Mouse (Mus musculus) myocyte (in vitro differentiated cells): Measurements from ENCODE around the gene Polr1a.

Source experiments
- CEBPB ChIP-seq: IDR thresholded peaks from 2 replicates; pipeline ENCODE4 v1.6.1; 2011; ENCODE audit warnings: mild to moderate bottlenecking, moderate library complexity; ENCODE audit not compliant: poor library complexity, insufficient read depth, severe bottlenecking
- E2F4 ChIP-seq: IDR thresholded peaks from one replicate; pipeline ENCODE4 v1.6.1; 2011; ENCODE audit warnings: mild to moderate bottlenecking, control low read depth, moderate library complexity; ENCODE audit not compliant: insufficient read depth
- MAX ChIP-seq: IDR thresholded peaks from one replicate; pipeline ENCODE4 v1.6.1; 2011; ENCODE audit warnings: low read depth, mild to moderate bottlenecking, control low read depth
- MYOD1 ChIP-seq, 3 experiments: IDR thresholded peaks; one replicate each; pipeline ENCODE4 v1.6.1; 2011; ENCODE audit warnings: control low read depth in 2 of 3, low read depth in 2 of 3, mild to moderate bottlenecking in 2 of 3, moderate library complexity in 1 of 3; ENCODE audit not compliant: insufficient read length in 2 of 3, control insufficient read depth in 1 of 3
- MYOG ChIP-seq, 3 experiments: IDR thresholded peaks; one replicate each; pipeline ENCODE4 v1.6.1; 2011; ENCODE audit warnings: control low read depth in 2 of 3, low read depth in 2 of 3, mild to moderate bottlenecking in 2 of 3; ENCODE audit not compliant: insufficient read length in 2 of 3, control insufficient read depth in 1 of 3, insufficient read depth in 1 of 3
- POLR2A ChIP-seq: IDR thresholded peaks from one replicate; pipeline ENCODE4 v1.6.1; 2011; ENCODE audit warnings: low read depth, mild to moderate bottlenecking, control low read depth, moderate library complexity; ENCODE audit not compliant: insufficient read length
- POLR2AphosphoS2 ChIP-seq: IDR thresholded peaks from one replicate; pipeline ENCODE4 v1.6.1; 2011; ENCODE audit warnings: low read depth, control low read depth; ENCODE audit not compliant: insufficient read length
- REST ChIP-seq: IDR thresholded peaks from one replicate; pipeline ENCODE4 v1.6.1; 2011; ENCODE audit warnings: mild to moderate bottlenecking, control low read depth, moderate library complexity; ENCODE audit not compliant: insufficient read depth, insufficient read length
- SRF ChIP-seq: IDR thresholded peaks from one replicate; pipeline ENCODE4 v1.6.1; 2011; ENCODE audit warnings: low read depth; ENCODE audit not compliant: control insufficient read depth, insufficient read length
- TCF12 ChIP-seq: IDR thresholded peaks from one replicate; pipeline ENCODE4 v1.6.1; 2011; ENCODE audit warnings: mild to moderate bottlenecking, control low read depth; ENCODE audit not compliant: poor library complexity, insufficient read depth, severe bottlenecking
- TCF3 ChIP-seq: IDR thresholded peaks from one replicate; pipeline ENCODE4 v1.6.1; 2011; ENCODE audit warnings: low read depth, control low read depth; ENCODE audit not compliant: insufficient read length
- USF1 ChIP-seq: IDR thresholded peaks from one replicate; pipeline ENCODE4 v1.6.1; 2011; ENCODE audit warnings: low read depth, mild to moderate bottlenecking, control low read depth, moderate library complexity

- TF ChIP-seq USF1 (no peak), POLR2AphosphoS2 (no peak), POLR2A (no peak), CEBPB (no peak), MAX (no peak), E2F4 (no peak), MYOG (IDR thresholded peaks at IDR 0.05; ENCODE audit: control insufficient read depth in 1 of 3, insufficient read depth in 1 of 3, insufficient read length in 2 of 3, low read depth in 2 of 3) (no peak), TCF12 (no peak), MYOD1 (IDR thresholded peaks at IDR 0.05; ENCODE audit: control insufficient read depth in 1 of 3, insufficient read length in 2 of 3, low read depth in 2 of 3) (no peak), SRF (no peak), REST (no peak), TCF3 (no peak)
These were observed 91.2 kb downstream of the Polr1a start for GRCm38 (mm10) chr6:71999917-72000512.
